Mouse (Mus musculus) erythroblast, embryonic 14.5 days (primary cell): ENCODE measurements around the gene Cdca3. TPM values are rescaled to one million over a fixed set of nuclear protein-coding genes. Genes with fewer than 3 reads are reported as not detected.
A peak's percentile ranks its signal among the peaks of the same experiment; 100 is the strongest.
"Not testable (repeated sequence)": the region's sequence is repeated elsewhere in the genome, so short reads cannot be mapped to it uniquely, and the experiment has no call there.

ENCODE experiments used
- H3K27me3 ChIP-seq: 2 replicates; pipeline ENCODE4 v1.6.1; 2012; ENCODE audit warnings: inconsistent platforms; ENCODE audit not compliant: control insufficient read depth
- H3K36me3 ChIP-seq: 2 replicates; pipeline ENCODE4 v1.6.1; 2012; ENCODE audit warnings: mild to moderate bottlenecking, inconsistent platforms; ENCODE audit not compliant: control insufficient read depth
- H3K4me1 ChIP-seq: 2 replicates; pipeline ENCODE4 v1.6.1; 2012; ENCODE audit warnings: inconsistent platforms; ENCODE audit not compliant: control insufficient read depth
- H3K4me3 ChIP-seq: replicated peaks from 2 replicates; pipeline ENCODE3; 2012; ENCODE audit warnings: moderate library complexity, mild to moderate bottlenecking, inconsistent platforms
- H3K9me3 ChIP-seq: 2 replicates; pipeline ENCODE4 v1.6.1; 2012; ENCODE audit warnings: low read length, inconsistent platforms, mixed read lengths; ENCODE audit not compliant: control insufficient read depth
- GATA1 ChIP-seq: IDR thresholded peaks from 2 replicates; pipeline ENCODE4 v1.6.1; 2012; ENCODE audit warnings: low read length, inconsistent platforms, mixed read lengths
- TAL1 ChIP-seq: IDR thresholded peaks from 3 replicates; pipeline ENCODE4 v1.6.1; 2012; ENCODE audit warnings: low read length, inconsistent platforms, mixed read lengths
- polyA plus RNA-seq: library from polyadenylated mRNA; stranded (reverse); fragments of >175 nt; gene quantifications from 2 replicates; pipeline ENCODE4 v1.2.3, GENCODE M21; 2012

Gene Cdca3
- polyA plus RNA-seq, 1 experiment = 26.9 TPM

DNA sequence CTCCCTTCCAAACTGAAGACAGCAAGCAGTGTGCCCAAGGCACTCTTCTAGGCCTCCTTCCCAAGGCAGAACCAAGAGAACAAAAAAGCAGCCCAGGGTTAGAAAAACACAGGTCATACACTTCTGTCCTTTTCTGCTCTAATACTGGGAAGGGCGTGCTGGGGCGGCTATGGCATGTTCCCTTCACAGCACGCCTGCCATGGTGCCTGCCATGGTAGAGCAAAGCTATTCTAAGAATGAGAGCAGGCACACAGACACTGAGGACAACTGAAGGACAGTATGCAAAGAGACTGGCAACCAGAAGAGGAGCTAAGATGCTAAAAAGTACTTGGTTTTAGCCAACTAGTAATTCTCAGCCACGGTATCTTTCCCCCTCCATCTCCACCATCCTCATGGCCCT, 7.3 kb upstream of the Cdca3 start:
- no peaks in the 10 kb centered on the region for H3K9me3 ChIP-seq
- peaks cover 2% of the 10 kb centered on the region; the same call in 1 of the 2 replicates for H3K4me1 ChIP-seq
- H3K27me3 ChIP-seq = no peaks in the 10 kb centered on the region
- peaks cover 98% of the 10 kb centered on the region for H3K36me3 ChIP-seq
- no peak overlapping the region for H3K4me3 ChIP-seq
- no peak for TF ChIP-seq TAL1
- no peak for TF ChIP-seq GATA1

DNA sequence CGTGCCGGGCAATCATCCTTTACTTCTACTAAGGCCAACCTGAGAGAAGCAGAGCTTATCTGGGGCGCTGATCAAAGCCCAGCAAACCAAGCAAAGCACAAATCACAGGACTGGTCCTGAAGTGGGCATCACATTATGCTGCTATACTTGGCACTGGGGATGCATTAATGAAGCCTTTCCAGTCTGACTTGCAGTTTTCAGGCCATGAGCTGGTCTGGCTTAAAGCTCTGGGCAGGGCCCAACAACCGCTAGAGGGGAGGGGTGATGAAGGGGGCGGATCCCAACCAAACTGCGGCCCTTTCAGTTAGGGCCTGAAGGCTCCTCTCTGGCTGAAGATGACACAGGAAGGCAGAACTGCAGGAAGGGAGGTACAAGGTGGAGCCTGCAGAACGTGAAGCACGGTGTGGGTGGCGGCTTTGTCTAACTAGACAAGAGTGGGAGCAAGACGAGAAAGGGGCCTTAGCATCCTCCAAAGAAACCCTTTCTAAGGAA, 1.2 kb upstream of the Cdca3 start:
- Histone ChIP-seq H3K4me1 (peaks cover 42% of the 10 kb centered on the region), H3K36me3 (peaks cover 68% of the 10 kb centered on the region), H3K9me3 (no peaks in the 10 kb centered on the region), H3K4me3 (peak overlapping the region; percentile 74), H3K27me3 (no peaks in the 10 kb centered on the region)
- TF ChIP-seq TAL1 (no peak), GATA1 (peak; percentile 87)

DNA sequence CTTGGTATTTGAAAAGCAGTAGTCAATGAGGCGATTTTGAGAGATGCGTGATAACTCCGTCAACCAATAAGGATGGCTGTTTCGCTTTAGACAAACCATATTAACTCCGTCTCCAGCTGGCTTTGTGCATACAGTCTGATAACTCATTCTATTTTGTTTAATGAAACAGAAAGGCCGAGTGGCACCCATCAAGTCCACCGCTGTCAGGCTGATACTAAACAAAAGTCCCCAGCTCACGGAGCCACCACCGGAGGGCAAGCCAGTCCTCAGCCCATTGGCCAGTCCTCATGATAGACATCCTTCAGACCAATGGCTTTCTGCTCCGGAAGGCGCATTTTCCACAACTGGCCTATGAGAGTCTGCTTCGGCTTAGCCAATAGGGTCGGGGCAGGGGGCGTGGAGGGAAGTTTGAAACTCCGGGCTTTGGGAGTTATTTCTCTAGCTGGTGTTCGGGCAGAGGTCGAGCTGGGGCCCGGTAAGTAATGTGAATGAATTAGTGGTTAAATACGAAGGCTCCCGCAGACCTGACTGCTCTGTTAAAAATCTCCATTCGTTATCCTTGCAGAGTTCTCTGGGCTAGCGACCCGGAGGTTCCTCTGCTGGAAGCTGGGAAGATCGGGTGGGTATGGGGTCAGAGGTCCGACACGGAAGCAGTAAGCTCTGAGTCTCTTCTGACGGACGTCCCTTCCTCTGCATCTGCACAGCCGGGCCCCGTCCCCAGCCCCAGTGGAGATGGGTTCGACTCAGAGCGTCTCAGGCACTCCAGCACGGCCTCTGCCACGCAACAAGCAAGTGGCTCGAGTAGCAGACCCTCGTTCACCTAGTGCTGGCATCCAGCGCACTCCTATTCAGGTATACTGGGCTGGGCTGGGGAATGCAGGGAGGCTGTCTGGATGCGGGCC, 703 bp downstream of the Cdca3 start:
- Histone ChIP-seq H3K9me3 (no peaks in the 10 kb centered on the region), H3K36me3 (peaks cover 68% of the 10 kb centered on the region), H3K4me3 (peak overlapping the region; percentile 74), H3K27me3 (no peaks in the 10 kb centered on the region), H3K4me1 (peaks cover 49% of the 10 kb centered on the region)
- TF ChIP-seq GATA1 = peak; percentile 63
- TF ChIP-seq TAL1 = no peak

DNA sequence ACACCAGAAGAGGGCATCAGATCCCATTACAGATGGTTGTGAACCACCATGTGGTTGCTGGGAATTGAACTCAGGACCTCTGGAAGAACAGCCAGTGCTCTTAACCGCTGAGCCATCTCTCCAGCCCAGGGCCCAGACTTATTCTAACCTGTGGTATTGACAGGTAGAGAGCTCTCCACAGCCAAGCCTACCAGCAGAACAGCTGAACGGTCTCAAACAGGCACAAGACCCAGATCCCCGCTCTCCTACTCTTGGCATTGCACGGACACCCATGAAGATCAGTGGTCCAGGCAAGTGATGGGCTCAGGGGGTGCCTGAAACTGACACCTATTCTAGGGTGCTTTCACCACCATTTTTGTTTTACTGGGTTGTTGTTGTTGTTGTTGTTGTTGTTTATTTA, 1.9 kb downstream of the Cdca3 start:
- not testable (repeated sequence) for H3K9me3 ChIP-seq, H3K27me3 ChIP-seq
- Histone ChIP-seq H3K36me3 (peaks cover 68% of the 10 kb centered on the region), H3K4me1 (peaks cover 56% of the 10 kb centered on the region), H3K4me3 (peak overlapping the region; percentile 74)

DNA sequence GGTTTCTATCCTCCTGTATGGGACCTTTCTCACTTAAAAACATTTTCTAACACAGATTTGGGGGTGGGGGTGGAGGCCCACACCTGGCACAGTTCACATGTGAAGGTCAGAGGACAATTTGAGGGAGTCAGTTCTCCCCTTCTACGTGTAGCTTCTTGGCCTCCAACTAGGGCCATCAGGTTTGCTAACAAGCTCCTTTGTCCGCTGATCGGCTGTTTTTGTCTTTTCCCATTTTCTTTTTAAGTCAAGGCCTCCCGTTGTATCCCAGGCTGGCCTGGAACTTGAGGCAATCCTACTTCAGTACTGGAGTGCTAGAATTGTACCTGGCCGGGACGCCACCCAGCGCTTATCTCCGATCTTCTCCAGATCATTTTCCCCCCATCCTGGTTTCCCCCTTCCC, 2.3 kb downstream of the Cdca3 start:
- Histone ChIP-seq H3K4me1 (peaks cover 56% of the 10 kb centered on the region), H3K4me3 (peak overlapping the region; percentile 74)
- TF ChIP-seq GATA1 (no peak), TAL1 (no peak)

DNA sequence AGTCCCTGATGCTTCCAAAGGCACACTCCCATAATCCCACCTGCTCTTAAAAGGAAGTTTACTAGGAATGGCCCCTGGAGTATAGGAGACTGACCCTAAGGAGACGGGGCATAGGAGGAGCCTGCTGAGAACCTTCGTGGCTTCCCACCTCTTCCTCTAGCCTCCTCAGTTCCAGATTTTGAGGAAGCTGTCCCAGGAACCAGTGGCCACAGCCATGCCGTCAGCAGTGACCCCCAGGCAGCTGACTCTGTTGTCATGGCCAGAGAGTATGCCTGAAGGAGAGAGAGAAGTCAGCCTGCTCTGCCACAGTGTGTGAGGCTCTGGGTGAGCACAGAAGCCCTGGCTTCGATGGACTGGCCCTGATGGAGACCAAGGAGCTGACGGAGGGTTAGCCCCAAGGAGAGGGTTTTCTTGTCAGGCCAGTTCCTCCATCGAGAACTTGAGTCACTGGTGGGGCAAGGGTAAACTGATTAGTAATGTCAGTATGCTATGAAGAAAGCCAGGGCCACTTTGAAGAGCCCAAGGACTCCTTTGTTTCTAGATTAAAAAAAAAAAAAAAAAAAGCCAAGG, 5.2 kb downstream of the Cdca3 start:
- TF ChIP-seq TAL1 (no peak), GATA1 (no peak)
- Histone ChIP-seq H3K4me3 (no peak overlapping the region), H3K4me1 (peaks cover 36% of the 10 kb centered on the region), H3K36me3 (peaks cover 60% of the 10 kb centered on the region), H3K9me3 (no peaks in the 10 kb centered on the region), H3K27me3 (peaks cover 6% of the 10 kb centered on the region)

More for the DNA sequence above, 2.3 kb downstream of the Cdca3 start:
- no peaks in the 10 kb centered on the region for H3K9me3 ChIP-seq
- peaks cover 69% of the 10 kb centered on the region for H3K36me3 ChIP-seq
- no peaks in the 10 kb centered on the region for H3K27me3 ChIP-seq

DNA sequence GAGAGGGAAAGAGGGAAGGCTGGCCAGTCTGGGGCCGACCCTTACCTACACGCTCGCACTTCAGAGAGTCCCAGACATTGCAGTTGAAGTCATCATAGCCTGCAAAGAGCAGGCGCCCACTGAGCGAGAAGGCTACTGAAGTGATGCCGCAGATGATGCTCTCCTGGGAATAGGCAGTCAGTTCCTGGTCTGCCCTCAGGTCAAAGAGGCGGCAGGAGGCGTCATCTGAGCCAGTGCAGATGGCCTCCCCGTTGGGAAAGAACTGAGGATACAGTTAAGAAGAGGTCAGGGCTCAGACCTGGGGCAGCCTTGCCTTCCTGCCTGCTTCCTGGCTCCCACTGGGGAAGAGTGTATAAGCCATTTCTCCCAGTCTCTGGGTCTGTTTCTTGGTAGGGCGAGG, 6.2 kb downstream of the Cdca3 start:
- Histone ChIP-seq H3K4me3 (no peak overlapping the region), H3K27me3 (peaks cover 12% of the 10 kb centered on the region), H3K9me3 (no peaks in the 10 kb centered on the region), H3K36me3 (peaks cover 58% of the 10 kb centered on the region), H3K4me1 (peaks cover 38% of the 10 kb centered on the region)
- no peak for TF ChIP-seq GATA1
- TF ChIP-seq TAL1 = no peak

DNA sequence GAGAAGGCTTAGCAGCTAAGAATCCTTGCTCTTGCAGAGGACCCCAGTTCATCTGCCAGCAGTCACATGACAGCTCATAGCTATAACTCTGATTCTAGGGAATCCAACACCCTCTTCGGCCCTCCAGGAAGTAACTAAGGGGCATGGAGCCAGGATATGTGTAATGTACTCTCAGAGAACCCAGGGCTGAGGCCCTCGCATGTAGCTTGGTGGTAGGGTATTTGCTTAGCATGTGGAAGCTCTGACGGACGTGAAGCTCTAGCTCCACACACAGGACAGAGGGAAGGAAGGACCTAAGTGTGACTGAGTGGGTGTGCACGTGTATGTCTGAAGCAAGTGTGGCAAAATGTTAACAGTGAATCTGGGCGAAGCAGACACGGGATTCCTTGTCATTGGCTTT, 7.1 kb downstream of the Cdca3 start:
- no peak overlapping the region for H3K4me3 ChIP-seq
- no peaks in the 10 kb centered on the region for H3K9me3 ChIP-seq
- peaks cover 52% of the 10 kb centered on the region for H3K36me3 ChIP-seq
- TF ChIP-seq TAL1 (no peak), GATA1 (no peak)
- peaks cover 12% of the 10 kb centered on the region for H3K27me3 ChIP-seq
- H3K4me1 ChIP-seq = peaks cover 32% of the 10 kb centered on the region

DNA sequence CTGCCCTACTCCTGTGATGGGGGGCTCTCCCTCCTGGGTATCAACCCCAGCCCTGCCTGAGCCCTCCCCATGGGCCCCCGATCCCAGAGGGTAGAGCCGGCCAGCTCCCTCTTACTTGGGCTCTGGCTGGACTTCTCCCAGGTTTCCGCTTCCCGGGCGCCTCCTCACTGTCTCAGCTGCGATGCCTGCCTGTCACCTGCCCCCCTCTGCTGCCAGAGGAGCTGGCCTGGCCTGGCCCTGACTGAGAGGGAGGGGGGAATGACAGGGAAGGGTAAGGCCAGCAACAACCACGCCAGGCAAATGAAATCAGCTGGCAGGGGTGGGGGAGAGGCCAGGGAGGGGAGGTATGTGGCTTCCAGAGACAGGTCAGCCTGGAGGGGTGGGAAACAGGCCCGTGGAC, 10.5 kb downstream of the Cdca3 start:
- Histone ChIP-seq H3K4me3 (no peak overlapping the region), H3K9me3 (no peaks in the 10 kb centered on the region), H3K4me1 (peaks cover 9% of the 10 kb centered on the region), H3K36me3 (peaks cover 18% of the 10 kb centered on the region), H3K27me3 (peaks cover 12% of the 10 kb centered on the region)
- no peak for TF ChIP-seq GATA1
- TF ChIP-seq TAL1 = no peak
